Mouse (Mus musculus): Measurements from ENCODE around the gene Trim30c. TPM values are rescaled to one million over a fixed set of nuclear protein-coding genes. Genes with fewer than 3 reads are reported as not detected.

Trim30c gene
- not detected in 2 replicates for polyA plus RNA-seq (2015; fragmentation: Nextera tagmentation; extraction: Ambion mirVana)

GRCm38 (mm10) chr7:104400698-104401097 is at the start of gene Trim30c:
Gene Trim30c (minus strand): TSS chr7:104400837.
- Histone ChIP-seq H3K4me2 (ENCODE audit: low read length) (no peak within 1 kb of the TSS), H3K4me3 (replicated peaks; ENCODE audit: low read length) (no peak within 1 kb of the TSS), H3K9ac (replicated peaks; ENCODE audit: low read depth, low read length) (no peak within 1 kb of the TSS), H3K27ac (ENCODE audit: low read length) (no peak within 1 kb of the TSS), H3K27me3 (replicated peaks; ENCODE audit: control insufficient read depth, insufficient read depth, low read length) (no peaks in the 10 kb centered on the region), H3K4me1 (replicated peaks; ENCODE audit: control insufficient read depth, insufficient read depth, low read length) (no peaks in the 10 kb centered on the region), H3K9me3 (ENCODE audit: control insufficient read depth, low read length) (no peaks in the 10 kb centered on the region), H3K36me3 (ENCODE audit: control insufficient read depth, insufficient read depth) (no peaks in the 10 kb centered on the region)
- 81% methylated on average over 1 of the region's 1 CpGs for WGBS
- ATAC-seq: no peak

DNA sequence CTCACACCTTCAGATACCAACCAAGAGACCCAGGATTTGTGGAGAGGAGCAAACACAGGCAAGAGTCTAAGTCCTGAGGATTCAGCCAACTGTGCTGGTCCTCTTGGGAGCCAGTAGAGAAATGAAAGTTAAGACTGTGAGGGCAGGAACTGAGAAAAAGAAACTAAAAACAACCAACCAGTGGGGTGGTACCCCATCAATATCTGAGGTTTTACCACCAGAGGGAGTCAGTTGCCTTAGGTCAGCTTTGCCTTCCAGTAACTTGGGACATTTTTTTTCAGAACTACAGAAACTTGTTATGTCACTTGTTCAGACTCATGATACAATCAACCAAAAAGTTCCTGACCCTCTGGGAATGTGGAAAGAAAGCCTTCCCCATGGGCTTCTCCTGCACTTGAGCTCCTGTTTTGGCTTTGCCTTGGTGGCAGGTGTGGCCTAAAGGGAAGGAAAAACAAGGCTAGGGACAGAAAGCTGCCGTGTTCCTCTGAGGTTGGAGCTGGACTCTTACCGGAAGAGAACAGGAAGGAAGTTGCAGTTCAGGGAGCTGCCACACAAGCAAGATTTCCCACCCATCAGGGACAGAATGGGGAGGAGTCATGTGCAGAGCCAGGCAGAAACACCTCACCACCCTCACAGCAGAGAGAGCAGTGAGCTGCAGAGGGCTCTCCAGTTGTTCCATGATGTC is 45.5 kb upstream of the Trim30c start:
- Histone ChIP-seq H3K4me3 (replicated peaks; ENCODE audit: low read length) (no peak overlapping the region), H3K4me2 (ENCODE audit: low read length) (no peak overlapping the region), H3K36me3 (ENCODE audit: control insufficient read depth, insufficient read depth) (no peaks in the 10 kb centered on the region), H3K9ac (replicated peaks; ENCODE audit: low read depth, low read length) (no peak overlapping the region), H3K27ac (ENCODE audit: low read length) (no peak overlapping the region), H3K9me3 (ENCODE audit: control insufficient read depth, low read length) (no peaks in the 10 kb centered on the region), H3K27me3 (replicated peaks; ENCODE audit: control insufficient read depth, insufficient read depth, low read length) (no peaks in the 10 kb centered on the region), H3K4me1 (replicated peaks; ENCODE audit: control insufficient read depth, insufficient read depth, low read length) (no peaks in the 10 kb centered on the region)
- no peak for ATAC-seq
- WGBS: 75% methylated on average over 2 of the region's 2 CpGs

DNA sequence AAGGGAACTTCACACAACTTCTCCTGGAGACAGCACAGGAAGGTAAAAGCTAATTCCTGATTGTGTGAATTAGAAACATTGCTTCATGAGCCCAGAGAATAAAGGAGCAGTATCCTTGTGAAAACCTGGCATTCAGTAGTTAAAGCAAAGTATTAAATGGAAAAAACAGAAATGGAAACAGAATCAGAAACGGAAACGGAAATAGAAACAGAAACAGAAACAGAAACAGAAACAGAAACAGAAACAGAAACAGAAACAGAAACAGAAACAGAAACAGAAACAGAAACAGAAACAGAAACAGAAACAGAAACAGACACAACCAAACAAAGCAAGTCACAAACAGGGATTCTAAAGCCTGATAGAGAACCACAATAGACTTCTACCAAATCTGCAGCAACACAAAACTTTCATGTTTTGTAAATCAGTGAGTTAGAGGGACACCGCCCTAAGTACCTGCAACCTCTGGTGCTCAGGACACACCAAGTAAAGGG is 3.9 kb upstream of the Trim30c start:
- Histone ChIP-seq H3K27me3 (replicated peaks; ENCODE audit: control insufficient read depth, insufficient read depth, low read length) (no peaks in the 10 kb centered on the region), H3K4me1 (replicated peaks; ENCODE audit: control insufficient read depth, insufficient read depth, low read length) (no peaks in the 10 kb centered on the region), H3K4me2 (ENCODE audit: low read length) (no peak overlapping the region), H3K27ac (ENCODE audit: low read length) (no peak overlapping the region), H3K36me3 (ENCODE audit: control insufficient read depth, insufficient read depth) (no peaks in the 10 kb centered on the region), H3K9ac (replicated peaks; ENCODE audit: low read depth, low read length) (no peak overlapping the region), H3K4me3 (replicated peaks; ENCODE audit: low read length) (no peak overlapping the region), H3K9me3 (ENCODE audit: control insufficient read depth, low read length) (no peaks in the 10 kb centered on the region)
- no peak for ATAC-seq
- 94% methylated on average over 3 of the region's 3 CpGs for WGBS

- Histone ChIP-seq H3K27ac (ENCODE audit: low read length) (no peak overlapping the region), H3K36me3 (ENCODE audit: control insufficient read depth, insufficient read depth) (no peaks in the 10 kb centered on the region), H3K4me1 (replicated peaks; ENCODE audit: control insufficient read depth, insufficient read depth, low read length) (no peaks in the 10 kb centered on the region), H3K4me3 (replicated peaks; ENCODE audit: low read length) (no peak overlapping the region), H3K9me3 (ENCODE audit: control insufficient read depth, low read length) (no peaks in the 10 kb centered on the region), H3K4me2 (ENCODE audit: low read length) (no peak overlapping the region), H3K9ac (replicated peaks; ENCODE audit: low read depth, low read length) (no peak overlapping the region), H3K27me3 (replicated peaks; ENCODE audit: control insufficient read depth, insufficient read depth, low read length) (no peaks in the 10 kb centered on the region)
- no peak for ATAC-seq
Observed at GRCm38 (mm10) chr7:104401140-104401539, 503 bp upstream of the Trim30c start.

DNA sequence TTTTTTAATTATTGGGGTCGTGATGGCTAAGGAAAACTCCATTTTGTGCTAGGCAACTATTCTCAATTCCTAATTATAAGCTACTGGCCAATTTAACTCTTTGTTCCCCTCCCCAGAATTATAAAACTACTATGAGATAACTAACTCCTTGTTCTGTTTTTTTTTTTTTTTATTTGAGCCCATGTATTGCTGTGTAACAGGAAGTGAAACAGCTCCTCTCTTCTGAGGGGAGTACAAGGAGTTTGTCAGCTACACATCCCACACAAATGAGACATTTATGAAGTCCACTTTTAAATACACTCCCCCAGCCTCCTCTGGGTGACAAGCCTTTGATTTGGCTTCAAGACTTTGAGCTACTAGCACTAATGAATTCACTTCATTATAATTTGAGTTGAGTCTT is 2.1 kb downstream of the Trim30c start:
- no peak overlapping the region for H3K4me2 ChIP-seq (ENCODE audit: low read length)
- H3K27ac ChIP-seq (ENCODE audit: low read length): no peak overlapping the region
- H3K9ac ChIP-seq (replicated peaks; ENCODE audit: low read depth, low read length): no peak overlapping the region
- WGBS: 48% methylated on average over 1 of the region's 1 CpGs
- no peaks in the 10 kb centered on the region for H3K9me3 ChIP-seq (ENCODE audit: control insufficient read depth, low read length)
- no peaks in the 10 kb centered on the region for H3K4me1 ChIP-seq (replicated peaks; ENCODE audit: control insufficient read depth, insufficient read depth, low read length)
- H3K27me3 ChIP-seq (replicated peaks; ENCODE audit: control insufficient read depth, insufficient read depth, low read length): no peaks in the 10 kb centered on the region
- ATAC-seq: no peak
- H3K4me3 ChIP-seq (replicated peaks; ENCODE audit: low read length): no peak overlapping the region
- H3K36me3 ChIP-seq (ENCODE audit: control insufficient read depth, insufficient read depth): no peaks in the 10 kb centered on the region

DNA sequence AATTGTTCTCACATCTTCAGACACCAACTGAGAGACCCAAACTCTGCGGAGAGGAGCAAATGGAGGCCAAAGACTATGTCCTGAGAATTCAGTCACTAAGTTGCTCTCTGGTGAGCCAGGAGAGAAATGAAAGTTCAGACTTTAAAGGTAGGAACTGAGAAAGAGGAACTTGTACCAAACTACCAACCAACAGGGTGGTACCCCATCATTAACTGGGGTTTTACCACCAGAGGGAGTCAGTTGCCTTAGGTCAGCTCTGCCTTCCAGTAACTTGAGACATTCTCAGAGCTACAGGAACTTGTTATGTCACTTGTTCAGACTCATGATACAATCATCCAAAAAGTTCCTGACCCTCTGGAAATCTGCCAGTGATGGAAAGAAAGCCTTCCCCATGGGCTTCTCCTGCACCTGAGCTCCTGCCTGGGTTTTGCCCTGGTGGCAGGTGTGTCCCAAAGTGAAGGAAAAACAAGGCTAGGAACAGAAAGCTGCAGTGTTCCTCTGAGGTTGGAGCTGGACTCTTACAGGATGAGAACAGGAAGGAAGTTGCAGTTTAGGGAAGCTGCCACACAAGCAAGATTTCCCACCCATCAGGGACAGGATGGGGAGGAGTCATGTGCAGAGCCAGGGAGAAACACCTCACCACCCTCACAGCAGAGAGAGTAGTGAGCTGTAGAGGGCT is 30.8 kb downstream of the Trim30c start, which contains the start of gene Trim30b:
Trim30b (minus strand) TSS at position 149 of the 679 bp plus-strand sequence.
- no peaks in the 10 kb centered on the region for H3K36me3 ChIP-seq (ENCODE audit: control insufficient read depth, insufficient read depth)
- no peak within 1 kb of the TSS for H3K27ac ChIP-seq (ENCODE audit: low read length)
- H3K4me1 ChIP-seq (replicated peaks; ENCODE audit: control insufficient read depth, insufficient read depth, low read length): no peaks in the 10 kb centered on the region
- H3K4me3 ChIP-seq (replicated peaks; ENCODE audit: low read length): no peak within 1 kb of the TSS
- WGBS: 68% methylated on average over 1 of the region's 1 CpGs
- ATAC-seq: no peak
- no peaks in the 10 kb centered on the region for H3K9me3 ChIP-seq (ENCODE audit: control insufficient read depth, low read length)
- no peaks in the 10 kb centered on the region for H3K27me3 ChIP-seq (replicated peaks; ENCODE audit: control insufficient read depth, insufficient read depth, low read length)
- H3K9ac ChIP-seq (replicated peaks; ENCODE audit: low read depth, low read length): no peak within 1 kb of the TSS
- no peak within 1 kb of the TSS for H3K4me2 ChIP-seq (ENCODE audit: low read length)

DNA sequence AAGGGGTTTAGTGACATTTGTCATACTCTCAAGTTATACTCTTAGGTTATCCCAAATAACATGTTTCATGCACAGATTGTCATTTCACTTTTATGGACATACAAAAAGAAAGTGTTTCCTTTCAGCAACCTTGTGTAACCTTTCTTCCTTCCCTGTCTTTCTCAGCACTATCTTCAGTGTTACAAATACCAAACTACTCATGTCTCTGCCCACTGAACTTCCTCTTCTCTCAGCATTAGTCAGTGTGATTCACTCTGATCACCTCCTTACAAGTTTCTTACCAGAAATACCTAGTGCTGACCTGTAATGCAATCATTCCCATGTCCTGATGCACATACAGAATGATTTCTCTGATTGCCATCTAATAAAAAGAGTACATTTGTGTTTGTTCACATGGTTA is 34.3 kb downstream of the Trim30c start:
- Histone ChIP-seq H3K27me3 (replicated peaks; ENCODE audit: control insufficient read depth, insufficient read depth, low read length) (no peaks in the 10 kb centered on the region), H3K4me1 (replicated peaks; ENCODE audit: control insufficient read depth, insufficient read depth, low read length) (no peaks in the 10 kb centered on the region), H3K36me3 (ENCODE audit: control insufficient read depth, insufficient read depth) (no peaks in the 10 kb centered on the region), H3K27ac (ENCODE audit: low read length) (no peak overlapping the region), H3K4me3 (replicated peaks; ENCODE audit: low read length) (no peak overlapping the region), H3K9ac (replicated peaks; ENCODE audit: low read depth, low read length) (no peak overlapping the region), H3K9me3 (ENCODE audit: control insufficient read depth, low read length) (no peaks in the 10 kb centered on the region), H3K4me2 (ENCODE audit: low read length) (no peak overlapping the region)
- no peak for ATAC-seq

- Histone ChIP-seq H3K9me3 (ENCODE audit: control insufficient read depth, low read length) (no peaks in the 10 kb centered on the region), H3K4me2 (ENCODE audit: low read length) (peak overlapping the region; percentile 7; the same call in 1 of the 2 replicates), H3K36me3 (ENCODE audit: control insufficient read depth, insufficient read depth) (no peaks in the 10 kb centered on the region), H3K27me3 (replicated peaks; ENCODE audit: control insufficient read depth, insufficient read depth, low read length) (no peaks in the 10 kb centered on the region), H3K4me3 (replicated peaks; ENCODE audit: low read length) (no peak overlapping the region), H3K27ac (ENCODE audit: low read length) (no peak overlapping the region), H3K9ac (replicated peaks; ENCODE audit: low read depth, low read length) (no peak overlapping the region), H3K4me1 (replicated peaks; ENCODE audit: control insufficient read depth, insufficient read depth, low read length) (no peaks in the 10 kb centered on the region)
- no peak for ATAC-seq
- WGBS: 85% methylated on average over 2 of the region's 2 CpGs
Observed at GRCm38 (mm10) chr7:104353600-104353967, 47.1 kb downstream of the Trim30c start.

DNA sequence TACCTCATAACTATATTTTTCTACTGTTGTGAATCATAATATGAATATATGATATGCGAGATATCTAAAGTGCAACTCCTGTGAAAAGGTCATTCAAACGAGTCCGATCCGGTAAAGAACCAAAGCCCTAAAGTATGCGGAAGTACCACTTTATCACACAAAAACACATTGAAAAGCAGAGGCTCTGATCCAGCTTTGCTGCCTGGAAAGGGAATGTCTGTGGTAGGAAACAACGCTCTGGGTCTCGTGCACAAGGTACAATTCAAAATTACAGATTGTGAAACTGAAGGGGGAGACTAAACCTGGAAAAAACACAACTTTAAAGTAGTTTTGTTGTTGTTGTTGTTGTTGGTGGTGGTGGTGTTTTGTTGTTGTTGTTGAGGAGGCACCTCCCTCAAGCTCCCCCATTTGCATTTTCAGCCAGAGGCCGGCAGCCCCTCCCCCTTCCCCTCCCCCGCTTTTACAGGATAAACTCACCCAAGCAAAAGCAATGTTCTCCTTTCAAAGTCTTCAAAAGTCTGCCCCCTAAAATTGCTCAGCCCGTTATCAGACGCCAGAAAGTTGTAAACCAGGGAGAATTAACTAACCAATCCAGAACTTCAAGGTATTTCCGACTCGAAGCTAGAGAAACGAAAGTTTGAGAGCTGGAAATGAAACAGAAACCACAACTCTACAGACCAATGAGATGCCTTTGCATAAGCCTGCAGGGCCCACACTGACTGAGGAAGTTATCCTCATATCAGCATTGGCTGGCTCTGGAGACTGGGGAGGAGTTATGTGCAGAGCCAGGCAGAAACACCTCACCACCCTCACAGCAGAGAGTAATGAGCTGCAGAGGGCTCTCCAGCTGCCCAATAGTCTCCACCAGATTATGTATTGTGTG is 47.7 kb downstream of the Trim30c start, which contains the start of gene Trim12c:
Trim12c (minus strand) TSS at position 646 of the 883 bp plus-strand sequence.
- no peaks in the 10 kb centered on the region for H3K4me1 ChIP-seq (replicated peaks; ENCODE audit: control insufficient read depth, insufficient read depth, low read length)
- no peaks in the 10 kb centered on the region for H3K27me3 ChIP-seq (replicated peaks; ENCODE audit: control insufficient read depth, insufficient read depth, low read length)
- peak; percentile 95 for ATAC-seq
- peak within 1 kb of the TSS; percentile 42 for H3K4me2 ChIP-seq (ENCODE audit: low read length)
- H3K9ac ChIP-seq (replicated peaks; ENCODE audit: low read depth, low read length): no peak within 1 kb of the TSS
- peak within 1 kb of the TSS; percentile 30 for H3K4me3 ChIP-seq (replicated peaks; ENCODE audit: low read length)
- no peaks in the 10 kb centered on the region for H3K9me3 ChIP-seq (ENCODE audit: control insufficient read depth, low read length)
- 5% methylated on average over 14 of the region's 14 CpGs for WGBS
- H3K36me3 ChIP-seq (ENCODE audit: control insufficient read depth, insufficient read depth): no peaks in the 10 kb centered on the region
- H3K27ac ChIP-seq (ENCODE audit: low read length): no peak within 1 kb of the TSS

Measured in forebrain, embryonic 16.5 days (tissue).